Mouse (Mus musculus) Patski (cell line): ENCODE measurements at regions not wholly inside any gene's neighbourhood (a gene's known extent, or its start where the extent isn't known, plus 50 kb on each side); places are given as distances from the start of the nearest gene placed in this dataset.

Experiments
- ATAC-seq: fragments of 100-300 bp; one replicate; pipeline ENCODE4 v1.8.0; 2021
- CTCF ChIA-PET: fragments of 350-600 bp; sonication (Branson Sonifier 250); formaldehyde crosslinking; loops from one replicate; lab custom pipeline; 2022; ENCODE audit warnings: inconsistent platforms; lab: Charles Lee
- POLR2A ChIA-PET: fragments of 350-600 bp; sonication (Branson Sonifier 250); formaldehyde crosslinking; loops from one replicate; lab custom pipeline; 2022; ENCODE audit warnings: antibody characterized with exemption, inconsistent platforms; lab: Charles Lee
- DNase-seq: peaks from one replicate; pipeline ENCODE4 v3.0.0-alpha.2; 2011; ENCODE audit warnings: low read depth, low spot score
- H3K27me3 ChIP-seq: fragments of 371-371 bp; one replicate; pipeline ENCODE4 v1.5.1; 2021
- CTCF ChIP-seq: fragments of 100-300 bp; IDR thresholded peaks from one replicate; pipeline ENCODE4 v1.5.1; 2021
- in situ Hi-C: fragments of 300-500 bp; cut with MboI; formaldehyde crosslinking; loops from 3 replicates; pipeline ENCODE4 v1.11.1; 2018; ENCODE audit warnings: low pct_unique_long_range_greater_than_20kb, mixed read lengths

DNA sequence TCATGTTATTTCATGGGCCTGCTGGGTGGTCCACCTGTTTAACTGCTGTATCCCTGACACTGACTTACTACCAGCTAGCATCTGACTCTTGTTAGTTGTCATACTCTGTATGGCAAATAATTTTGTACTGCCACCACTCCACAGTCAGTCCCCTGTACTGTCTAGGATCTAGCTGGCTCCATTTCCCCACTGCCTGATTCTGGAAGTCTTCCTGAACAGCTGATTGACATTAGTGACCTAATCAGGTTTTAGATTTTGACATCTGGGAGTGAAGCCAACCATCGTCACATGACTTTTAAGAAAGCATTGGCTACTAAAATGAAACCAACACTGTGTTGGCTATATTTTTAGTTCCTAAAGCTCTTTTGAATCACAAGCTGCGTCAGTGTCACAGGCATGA is 711.3 kb downstream of the Bcl11a start:
- POLR2A ChIA-PET = no interaction called here
- peaks cover 14% of the 10 kb centered on the region for H3K27me3 ChIP-seq
- CTCF ChIA-PET = no interaction called here
- in situ Hi-C loops = no loop called here
- no peak for TF ChIP-seq CTCF
- no peak for ATAC-seq
- no peak for DNase-seq

DNA sequence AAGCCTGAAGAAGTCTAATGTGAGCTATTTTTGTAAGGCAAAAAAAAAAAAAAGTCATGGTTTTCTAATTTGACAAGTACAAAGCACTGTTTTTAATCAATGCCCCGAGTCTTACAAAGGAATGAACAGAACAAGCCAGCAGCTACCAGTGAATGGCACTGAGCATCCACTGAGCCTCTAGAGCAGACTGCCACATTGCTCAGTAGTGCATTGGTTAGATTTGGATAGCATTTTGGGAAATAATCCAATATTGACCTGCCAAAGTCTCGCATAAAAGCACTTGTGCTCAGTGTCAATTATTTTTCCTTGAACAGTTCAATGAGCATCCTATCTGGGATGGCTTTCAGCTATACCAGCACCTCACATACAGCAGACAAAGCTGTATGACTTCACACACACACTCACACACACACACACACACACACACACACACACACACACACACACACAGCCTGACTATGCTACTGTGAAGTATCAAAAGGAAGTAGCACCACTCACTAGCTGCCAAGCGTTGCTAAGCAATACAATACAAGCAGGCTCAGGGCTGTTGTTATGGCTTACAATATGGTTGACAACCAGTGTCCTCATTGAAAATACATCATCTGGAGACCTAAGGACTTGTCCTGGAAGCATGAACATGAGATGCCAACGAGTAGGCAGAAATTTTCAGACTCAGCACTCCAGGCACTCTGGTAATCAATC is 717.8 kb downstream of the Bcl11a start:
- POLR2A ChIA-PET = interaction anchor here (0.6 kb wide), 1 partner anchor 195 kb away, joined by 3 read pairs; no protein-coding TSS in a partner anchor
- in situ Hi-C loops = no loop called here

DNA sequence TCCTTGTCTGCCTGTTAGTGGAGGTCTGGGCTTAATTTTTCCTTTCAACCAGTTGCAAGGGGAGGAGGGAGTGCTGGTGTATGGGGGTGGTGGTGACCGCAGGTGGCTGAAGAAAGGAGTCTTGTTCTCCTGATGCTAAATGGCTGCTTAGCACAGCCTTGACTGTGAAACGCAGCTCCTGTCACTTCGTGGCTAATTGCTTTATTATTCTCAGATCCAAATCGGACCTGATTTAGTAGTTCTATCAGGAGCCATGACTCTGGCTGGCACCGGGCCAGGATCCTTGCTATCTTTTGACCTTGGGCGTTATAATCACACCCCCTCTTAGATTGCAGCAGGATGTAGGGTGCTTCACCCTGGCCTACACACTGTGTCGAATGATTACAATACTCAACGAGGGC is 726.8 kb downstream of the Bcl11a start:
- no peak for TF ChIP-seq CTCF
- ChIA-PET POLR2A (no interaction called here), CTCF (no interaction called here)
- no peak for DNase-seq
- H3K27me3 ChIP-seq = no peaks in the 10 kb centered on the region
- in situ Hi-C loops = no loop called here
- no peak for ATAC-seq

More for the DNA sequence above, 717.8 kb downstream of the Bcl11a start:
- ATAC-seq = no peak
- TF ChIP-seq CTCF = no peak
- no peak for DNase-seq
- CTCF ChIA-PET = no interaction called here
- H3K27me3 ChIP-seq = peaks cover 14% of the 10 kb centered on the region

DNA sequence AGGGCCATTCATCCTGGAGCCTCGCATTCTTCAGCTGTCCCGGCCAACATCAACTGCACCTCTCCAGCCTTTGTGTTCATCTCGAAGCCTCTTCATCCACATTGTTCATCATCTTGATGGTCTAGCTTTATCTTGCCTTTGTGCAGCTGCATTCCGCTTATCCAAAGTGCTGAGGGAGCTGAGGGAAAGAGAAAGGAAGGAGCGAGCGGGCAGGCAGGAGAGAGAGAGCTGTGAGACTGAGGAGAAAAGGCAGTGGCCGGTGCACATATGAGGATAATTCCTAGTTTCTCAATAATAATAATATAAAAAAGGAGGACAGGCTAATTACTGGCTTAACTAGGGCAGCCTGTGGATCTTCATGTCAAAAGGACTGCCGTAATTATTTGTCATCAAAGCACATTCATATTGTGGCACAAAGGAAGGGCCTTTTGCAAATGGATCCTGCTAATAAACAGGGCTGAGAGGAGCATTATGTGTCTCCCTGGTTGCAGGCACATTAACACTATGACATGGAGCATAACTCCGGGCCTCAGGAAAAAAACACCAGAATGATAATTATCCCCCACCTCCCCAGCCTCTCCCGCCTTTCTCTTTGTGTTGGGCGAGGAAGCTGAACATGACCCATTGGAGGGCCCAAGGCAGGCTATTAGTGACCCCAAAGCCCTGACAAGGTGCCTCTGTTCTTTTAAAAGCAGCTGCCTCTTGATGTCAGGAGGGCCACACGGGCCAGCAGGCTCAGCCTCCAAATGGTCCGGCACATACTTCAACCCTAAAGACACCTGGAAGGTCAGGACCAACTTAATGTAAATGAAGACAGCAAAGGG is 751.9 kb downstream of the Bcl11a start:
- ChIA-PET CTCF (no interaction called here), POLR2A (no interaction called here)
- in situ Hi-C loops = no loop called here
- no peak for TF ChIP-seq CTCF
- no peak for ATAC-seq
- no peak for DNase-seq
- H3K27me3 ChIP-seq = peaks cover 3% of the 10 kb centered on the region

- H3K27me3 ChIP-seq = peaks cover 3% of the 10 kb centered on the region
- CTCF ChIA-PET = no interaction called here
- in situ Hi-C loops = no loop called here
- DNase-seq = no peak
- POLR2A ChIA-PET = no interaction called here
- no peak for ATAC-seq
- no peak for TF ChIP-seq CTCF
These were observed 752.6 kb downstream of the Bcl11a start for GRCm38 (mm10) chr11:24830484-24830883.

GRCm38 (mm10) chr11:24843839-24844738 is 766.2 kb downstream of the Bcl11a start:
- in situ Hi-C loops = no loop called here
- no peaks in the 10 kb centered on the region for H3K27me3 ChIP-seq
- TF ChIP-seq CTCF = no peak
- POLR2A ChIA-PET = no interaction called here
- DNase-seq (no peak), ATAC-seq (no peak)
- CTCF ChIA-PET = no interaction called here

- TF ChIP-seq CTCF = no peak
- no peaks in the 10 kb centered on the region for H3K27me3 ChIP-seq
- ATAC-seq (no peak), DNase-seq (no peak)
- in situ Hi-C loops = no loop called here
- POLR2A ChIA-PET = no interaction called here
- CTCF ChIA-PET = no interaction called here
These were observed 779.1 kb downstream of the Bcl11a start for GRCm38 (mm10) chr11:24856991-24857390.

DNA sequence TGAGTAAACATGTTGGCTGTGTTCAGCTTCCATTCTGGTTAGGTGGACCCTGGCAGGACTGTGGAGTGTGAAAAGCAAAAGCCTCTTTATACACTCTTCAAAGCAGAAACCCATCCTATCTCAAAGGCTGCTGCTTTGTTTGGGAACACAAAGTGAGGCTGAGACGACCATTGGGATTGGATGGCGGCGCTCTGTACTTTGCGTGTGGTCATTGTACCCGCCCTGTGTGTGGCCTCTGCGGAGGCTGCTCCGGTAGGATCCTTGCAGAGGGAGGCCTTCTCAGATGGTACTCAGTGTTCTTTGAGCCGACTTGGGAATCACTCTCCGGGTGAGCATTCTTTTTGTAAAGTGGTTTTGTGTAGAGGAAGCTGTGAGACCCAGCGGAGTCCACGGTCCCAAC is 786.8 kb downstream of the Bcl11a start:
- POLR2A ChIA-PET = no interaction called here
- in situ Hi-C loops = no loop called here
- H3K27me3 ChIP-seq = no peaks in the 10 kb centered on the region
- no peak for DNase-seq
- ATAC-seq = no peak
- CTCF ChIA-PET = no interaction called here
- TF ChIP-seq CTCF = no peak

DNA sequence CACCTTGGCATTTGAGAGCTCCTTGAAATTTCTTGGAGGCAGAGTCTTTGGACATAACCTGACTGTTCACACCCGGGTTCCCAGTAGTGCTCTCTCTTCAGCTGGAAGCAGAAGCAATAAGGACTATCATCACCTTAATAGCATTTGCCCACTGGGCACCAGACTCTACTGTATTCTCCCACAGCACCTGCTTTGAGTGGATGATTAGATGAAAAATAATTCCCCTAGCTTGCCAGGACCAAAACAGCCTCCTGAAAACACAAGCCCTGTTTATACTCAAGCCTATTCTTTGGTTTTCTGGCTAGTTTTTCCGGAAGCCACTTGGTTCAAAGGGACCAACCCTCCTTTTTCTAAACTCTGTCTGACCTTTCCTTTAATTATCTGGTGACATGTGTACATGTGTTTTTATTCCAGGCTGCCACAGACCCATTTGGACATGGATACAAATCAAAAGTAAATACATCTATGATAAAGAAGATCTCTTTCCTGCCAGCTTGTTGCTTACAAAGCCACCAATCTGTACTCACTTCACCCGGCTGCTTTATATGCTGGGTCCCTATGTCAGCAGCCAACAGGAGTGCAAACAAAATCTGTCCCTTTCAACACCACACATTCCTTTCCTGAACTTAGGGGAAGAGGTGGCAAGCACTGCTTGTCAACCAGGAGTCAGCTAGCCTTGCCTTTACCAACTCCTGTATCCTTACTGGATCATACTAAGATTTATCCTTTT is 787.4 kb downstream of the Bcl11a start:
- DNase-seq (no peak), ATAC-seq (no peak)
- POLR2A ChIA-PET = no interaction called here
- no peaks in the 10 kb centered on the region for H3K27me3 ChIP-seq
- no peak for TF ChIP-seq CTCF
- in situ Hi-C loops = no loop called here
- CTCF ChIA-PET = no interaction called here
